Mouse (Mus musculus) adrenal gland, postnatal 4 days (tissue): ENCODE data around the gene Anapc5. TPM values are rescaled to one million over a fixed set of nuclear protein-coding genes. Genes with fewer than 3 reads are reported as not detected.

Source experiments
- DNase-seq, 2 experiments: peaks; one replicate each; pipeline ENCODE4 v3.0.0; 2021 to 2022; ENCODE audit warnings: low spot score in 2 of 2, mixed read lengths in 2 of 2
- long read RNA-seq, 2 experiments: library from polyadenylated mRNA; stranded (forward); transcript quantifications; one replicate each; pipeline ENCODE4 v2.0.0; 2021
- total RNA-seq, 2 experiments: library from RNA; stranded (reverse); gene quantifications; 2 replicates each; pipeline ENCODE4 v1.2.3; 2021

The Anapc5 gene
- 100 to 1,000 TPM; 308 to 320 TPM for total RNA-seq
- long read RNA-seq, experiment 1, transcript Anapc5-218 (17 exons, 2,404 nt), result major isoform, 75 of 185 reads
- long read RNA-seq, experiment 1, transcript Anapc5-201 (17 exons, 2,760 nt), result minor isoform, 69 of 185 reads
- long read RNA-seq, experiment 1, partial matches to known transcripts, result 22 of 185 reads
- long read RNA-seq, experiment 1, other reads (novel, unspliced or antisense), result 14 of 185 reads
- long read RNA-seq, experiment 2, transcript Anapc5-214 (7 exons, 1,174 nt), result minor isoform, 9 of 519 reads
- long read RNA-seq, experiment 2, transcript Anapc5-218 (17 exons, 2,404 nt), result major isoform, 233 of 519 reads
- long read RNA-seq, experiment 2, transcript Anapc5-201 (17 exons, 2,760 nt), result minor isoform, 181 of 519 reads
- long read RNA-seq, experiment 2, partial matches to known transcripts, result 35 of 519 reads
- long read RNA-seq, experiment 2, other reads (novel, unspliced or antisense), result 55 of 519 reads

DNA sequence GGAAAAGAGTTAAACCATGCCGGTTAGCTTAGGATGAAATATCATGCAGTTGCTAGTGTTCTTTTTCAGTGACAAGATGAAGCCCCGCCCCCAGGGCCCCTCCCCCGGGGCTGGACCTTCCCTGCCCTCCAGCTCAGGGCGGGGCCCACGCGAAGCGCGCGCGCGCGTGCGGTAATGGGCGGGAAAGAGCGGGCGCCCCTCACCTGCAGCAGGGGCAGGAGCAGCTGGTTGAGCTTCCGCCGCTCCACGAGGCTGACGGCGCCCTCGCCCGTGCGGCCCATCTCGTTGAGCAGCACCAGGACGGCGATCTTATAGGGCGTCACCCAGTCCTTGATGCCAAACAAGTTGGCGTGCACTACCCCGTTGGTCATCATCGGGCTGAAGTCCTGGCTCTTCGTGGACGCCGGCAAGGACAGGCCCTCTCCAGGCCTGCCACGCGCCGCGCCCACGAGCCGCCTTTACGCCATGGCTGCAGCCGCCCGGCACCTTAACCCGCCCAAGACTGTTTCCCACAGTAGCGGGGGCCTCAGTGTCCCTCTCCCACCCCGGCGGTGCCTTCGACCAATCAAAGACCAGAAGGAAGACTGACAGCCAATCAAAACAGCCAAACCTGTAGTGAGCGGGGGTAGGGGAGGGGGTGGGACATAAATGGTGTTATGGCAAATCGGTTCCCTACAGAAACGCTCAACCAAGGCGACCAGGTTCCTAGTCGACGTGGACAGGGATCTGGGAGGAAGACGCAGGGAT, at the start of gene Anapc5:
TSS of gene Anapc5 (minus strand) at position 563 of the 747 bp plus-strand sequence.
- DNase-seq, result peak; percentile 69 to 88

- DNase-seq, result no peak
Measured at GRCm38 (mm10) chr5:122863053-122863452, 41.9 kb upstream of the Anapc5 start.

- no peak for DNase-seq
Measured at GRCm38 (mm10) chr5:122855858-122856257, 34.7 kb upstream of the Anapc5 start.

- no peak for DNase-seq
Measured at GRCm38 (mm10) chr5:122852611-122853010, 31.5 kb upstream of the Anapc5 start.

GRCm38 (mm10) chr5:122850319-122851002, 29.3 kb upstream of the Anapc5 start:
- DNase-seq, result peak in 1 of 2 experiments; percentile 4

DNA sequence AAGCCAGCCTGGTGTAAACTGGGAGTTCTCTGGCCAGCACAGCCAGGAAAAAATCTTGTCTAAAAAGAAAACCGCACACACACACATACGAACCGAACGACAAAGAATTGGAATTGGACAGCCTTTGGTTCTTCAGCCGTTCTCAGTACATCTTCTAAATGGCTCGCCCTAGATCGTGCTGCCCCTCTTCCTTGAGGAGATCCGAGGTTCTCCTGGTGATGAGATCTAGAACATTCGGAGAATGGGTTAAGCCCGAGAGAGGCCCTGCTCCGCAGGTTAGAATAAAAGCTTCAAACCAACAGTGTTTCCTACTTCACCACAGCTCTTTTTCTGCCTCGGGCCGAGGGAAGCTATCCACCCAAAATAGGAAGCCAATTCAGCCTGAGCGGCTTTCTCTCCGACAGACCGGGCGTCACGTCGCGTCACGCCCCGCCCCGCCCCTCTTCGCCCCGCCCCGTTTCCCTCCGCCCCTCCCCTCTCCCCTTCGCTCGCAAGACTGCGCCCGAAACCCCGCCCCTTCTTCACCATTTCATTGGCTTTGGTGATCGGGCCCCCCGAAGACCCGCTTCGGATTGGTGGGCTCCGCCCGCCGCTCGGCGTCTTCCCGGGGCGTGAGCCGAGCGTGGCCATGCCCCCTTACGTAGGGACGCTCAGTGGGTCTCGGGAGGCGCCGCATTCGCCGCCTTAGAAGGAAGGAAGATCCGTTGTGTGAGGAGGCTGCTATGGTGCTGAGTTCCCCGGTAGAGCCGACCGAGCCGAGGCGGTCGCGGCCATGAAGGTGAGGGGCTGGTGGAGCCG, 28.6 kb upstream of the Anapc5 start, which contains the start of gene Rnf34:
TSS of gene Rnf34 (plus strand) at position 528 of the 798 bp plus-strand sequence.
- DNase-seq, result peak; percentile 82 to 95

- DNase-seq, result no peak
Measured at GRCm38 (mm10) chr5:122843799-122844198, 22.7 kb upstream of the Anapc5 start.

DNA sequence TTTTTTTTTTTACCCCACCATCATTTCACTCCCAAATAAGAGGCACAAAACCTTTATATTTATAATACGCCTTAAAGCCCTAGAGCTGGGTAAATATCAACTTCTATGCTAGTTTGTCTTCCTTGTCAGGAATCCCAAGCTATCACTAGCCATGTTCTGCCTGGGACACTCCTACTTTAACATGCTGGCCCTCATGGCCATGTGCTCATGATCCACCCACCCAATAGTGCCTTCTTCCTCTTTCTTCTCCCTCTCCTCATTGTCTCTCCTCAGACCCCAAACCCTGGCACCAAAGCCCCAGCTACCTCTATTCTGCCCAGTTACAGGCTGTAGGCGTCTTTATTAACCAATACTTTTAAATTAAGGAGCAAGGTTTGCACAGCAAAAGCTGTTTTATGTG, 20.0 kb upstream of the Anapc5 start:
- no peak for DNase-seq

- DNase-seq, result no peak
Measured at GRCm38 (mm10) chr5:122832996-122833395, 11.9 kb upstream of the Anapc5 start.

GRCm38 (mm10) chr5:122832536-122832935, 11.4 kb upstream of the Anapc5 start:
- no peak for DNase-seq

DNA sequence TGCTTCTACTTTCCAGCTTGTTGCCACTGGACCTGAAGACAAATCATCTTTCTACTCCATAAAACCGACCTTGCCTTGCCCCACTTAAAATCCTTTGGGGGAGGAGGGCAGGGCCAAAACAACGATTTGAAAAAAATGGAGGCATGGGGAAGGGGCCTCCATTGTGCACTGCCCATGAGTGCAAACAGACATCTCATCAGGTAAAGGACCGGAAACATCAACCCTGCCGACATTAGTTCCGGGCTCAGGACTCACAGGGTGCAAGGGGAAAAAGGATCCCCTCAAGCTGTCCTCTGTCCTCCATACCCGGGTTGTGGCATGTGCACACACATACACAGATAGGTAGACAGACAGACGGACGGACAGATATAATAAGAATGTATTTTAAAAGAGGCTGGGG, 4.0 kb upstream of the Anapc5 start:
- DNase-seq, result no peak

DNA sequence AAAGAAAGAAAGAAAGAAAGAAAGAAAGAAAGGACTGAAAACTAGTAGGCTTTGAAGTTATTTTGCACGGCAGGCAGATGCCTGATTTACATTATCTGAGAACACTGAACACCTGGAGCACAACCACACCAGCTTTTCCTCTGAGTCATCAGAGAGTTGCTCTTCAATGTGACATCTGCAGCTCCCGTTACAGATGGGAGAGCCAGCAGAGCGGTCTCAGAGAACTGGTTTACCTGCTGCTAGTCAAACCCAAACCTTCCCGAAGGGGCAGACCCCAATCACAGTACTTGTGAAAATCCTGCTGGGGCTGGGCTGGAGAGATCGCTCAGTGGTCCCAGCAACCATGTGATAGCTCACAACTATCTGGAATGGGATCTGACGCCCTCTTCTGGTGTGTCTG, 3.3 kb upstream of the Anapc5 start:
- no peak for DNase-seq

- DNase-seq, result no peak
Measured at GRCm38 (mm10) chr5:122823976-122824375, 2.8 kb upstream of the Anapc5 start.

DNA sequence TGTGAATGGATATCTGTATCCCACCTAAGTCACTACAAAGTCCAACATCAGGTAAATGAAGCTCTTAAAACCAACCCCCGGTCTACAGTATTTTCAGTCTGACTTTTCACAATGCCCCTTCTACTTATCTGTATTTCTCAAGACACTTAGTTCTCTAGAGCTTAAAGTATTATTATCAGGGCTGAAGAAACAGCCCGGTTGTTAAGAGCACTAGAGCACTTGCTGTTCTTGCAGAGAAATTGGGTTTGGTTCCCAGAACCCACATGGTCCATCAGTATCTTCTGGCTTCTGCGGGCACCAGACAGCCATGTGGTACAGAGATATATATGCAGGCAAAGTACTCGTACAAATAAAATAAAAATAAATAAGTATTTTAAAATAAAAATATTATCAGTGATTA, 1.3 kb upstream of the Anapc5 start:
- no peak for DNase-seq

GRCm38 (mm10) chr5:122821524-122821885, 366 bp upstream of the Anapc5 start:
- no peak for DNase-seq

GRCm38 (mm10) chr5:122812699-122813098, 8.4 kb downstream of the Anapc5 start:
- DNase-seq, result no peak

DNA sequence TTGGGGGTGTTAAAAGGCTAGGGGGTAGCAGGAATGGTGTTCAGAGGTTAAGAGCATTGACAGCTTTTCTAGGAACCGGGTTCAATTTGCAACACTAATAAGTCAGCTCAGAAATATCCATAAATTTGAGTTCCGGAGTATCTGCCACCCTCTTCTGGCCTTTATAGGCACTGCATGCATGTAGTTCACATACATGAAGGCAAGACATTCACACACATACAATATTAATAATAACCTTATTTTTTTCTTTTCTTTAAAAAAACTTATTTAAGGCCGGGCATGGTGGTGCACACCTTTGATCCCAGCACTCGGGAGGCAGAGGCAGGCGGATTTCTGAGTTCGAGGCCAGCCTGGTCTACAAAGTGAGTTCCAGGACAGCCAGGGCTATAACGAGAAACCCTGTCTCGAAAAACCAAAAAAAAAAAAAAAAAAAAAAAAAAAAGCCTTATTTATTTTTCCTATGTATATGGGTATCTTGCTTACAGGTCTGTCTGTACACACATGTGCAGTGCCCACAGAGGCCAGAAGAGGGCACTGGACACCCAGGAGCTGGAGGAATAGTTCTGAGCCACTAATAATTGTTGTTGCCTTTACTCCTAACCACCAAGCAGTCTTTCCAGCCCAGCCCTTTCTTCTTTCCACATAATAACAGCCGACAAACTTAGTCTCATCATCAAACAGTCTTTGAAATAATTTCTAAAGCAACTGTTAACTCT, 9.6 kb downstream of the Anapc5 start:
- DNase-seq, result peak in 1 of 2 experiments; percentile 40

DNA sequence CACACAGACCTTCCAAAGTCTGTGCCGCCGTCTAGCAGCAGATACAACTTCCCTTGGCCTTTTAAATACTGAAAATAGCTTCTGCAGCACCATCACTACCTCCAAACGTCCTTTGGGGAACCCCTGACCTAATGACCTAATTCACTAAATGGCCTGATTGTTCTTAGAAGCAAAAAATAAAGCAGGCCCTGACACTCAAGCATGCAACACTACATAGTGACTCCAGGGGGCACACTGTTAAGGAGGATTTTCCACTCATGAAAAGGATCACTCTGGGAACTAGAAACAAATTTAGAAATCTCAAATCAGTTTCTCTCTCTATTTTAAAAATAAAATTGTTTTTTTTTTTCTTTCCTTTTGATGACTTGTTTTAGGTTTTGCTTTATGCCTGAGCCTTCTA, 15.6 kb downstream of the Anapc5 start:
- DNase-seq, result no peak

GRCm38 (mm10) chr5:122802706-122803105, 18.4 kb downstream of the Anapc5 start:
- no peak for DNase-seq

- DNase-seq, result no peak
Measured at GRCm38 (mm10) chr5:122801684-122802083, 19.5 kb downstream of the Anapc5 start.
